Mouse (Mus musculus): ENCODE measurements around the gene Fbxo9. TPM values are rescaled to one million over a fixed set of nuclear protein-coding genes. Genes with fewer than 3 reads are reported as not detected.

Gene Fbxo9
- polyA plus RNA-seq, 1 experiment from 2014 or later = 46.5 TPM

- no peak overlapping the region for H3K9ac ChIP-seq (ENCODE audit: low read depth, low read length)
- H3K4me1 ChIP-seq (ENCODE audit: control insufficient read depth, insufficient read depth, low read length) = no peaks in the 10 kb centered on the region
- no peak for ATAC-seq (ENCODE audit: low read depth)
- no peak overlapping the region for H3K4me3 ChIP-seq (ENCODE audit: low read depth, low read length)
- H3K27ac ChIP-seq (replicated peaks; ENCODE audit: low read depth, low read length) = no peak overlapping the region
- no peaks in the 10 kb centered on the region for H3K27me3 ChIP-seq (replicated peaks; ENCODE audit: control insufficient read depth, insufficient read depth, low read length)
- 85% methylated on average over 9 of the region's 9 CpGs for WGBS
- DNase-seq (ENCODE audit: low spot score) = peak; percentile 26
- no peak overlapping the region for H3K4me2 ChIP-seq (ENCODE audit: low read depth, low read length)
- 0 out of 2 replicates have a peak, but pooled peaks cover 5% of the 10 kb centered on the region for H3K9me3 ChIP-seq (ENCODE audit: control insufficient read depth, low read length)
- H3K36me3 ChIP-seq (ENCODE audit: control insufficient read depth, insufficient read depth, low read length) = peaks cover 78% of the 10 kb centered on the region
Observed at GRCm38 (mm10) chr9:78138044-78138676, 29.3 kb upstream of the Fbxo9 start.

GRCm38 (mm10) chr9:78135658-78136057 lies 26.8 kb upstream of the Fbxo9 start:
- Histone ChIP-seq H3K9ac (ENCODE audit: low read depth, low read length) (no peak overlapping the region), H3K27me3 (replicated peaks; ENCODE audit: control insufficient read depth, insufficient read depth, low read length) (no peaks in the 10 kb centered on the region), H3K36me3 (ENCODE audit: control insufficient read depth, insufficient read depth, low read length) (peaks cover 77% of the 10 kb centered on the region), H3K9me3 (ENCODE audit: control insufficient read depth, low read length) (no peaks in the 10 kb centered on the region), H3K4me2 (ENCODE audit: low read depth, low read length) (no peak overlapping the region), H3K27ac (replicated peaks; ENCODE audit: low read depth, low read length) (no peak overlapping the region), H3K4me3 (ENCODE audit: low read depth, low read length) (no peak overlapping the region), H3K4me1 (ENCODE audit: control insufficient read depth, insufficient read depth, low read length) (no peaks in the 10 kb centered on the region)
- 79% methylated on average over 7 of the region's 7 CpGs for WGBS
- DNase-seq (ENCODE audit: low spot score) (no peak), ATAC-seq (ENCODE audit: low read depth) (no peak)

- 67% methylated on average over 10 of the region's 10 CpGs for WGBS
- Histone ChIP-seq H3K27ac (replicated peaks; ENCODE audit: low read depth, low read length) (no peak overlapping the region), H3K4me1 (ENCODE audit: control insufficient read depth, insufficient read depth, low read length) (no peaks in the 10 kb centered on the region), H3K9ac (ENCODE audit: low read depth, low read length) (no peak overlapping the region), H3K36me3 (ENCODE audit: control insufficient read depth, insufficient read depth, low read length) (peaks cover 7% of the 10 kb centered on the region), H3K4me2 (ENCODE audit: low read depth, low read length) (no peak overlapping the region), H3K4me3 (ENCODE audit: low read depth, low read length) (no peak overlapping the region), H3K9me3 (ENCODE audit: control insufficient read depth, low read length) (no peaks in the 10 kb centered on the region), H3K27me3 (replicated peaks; ENCODE audit: control insufficient read depth, insufficient read depth, low read length) (no peaks in the 10 kb centered on the region)
- DNase-seq (ENCODE audit: low spot score) (no peak), ATAC-seq (ENCODE audit: low read depth) (no peak)
Observed at GRCm38 (mm10) chr9:78126643-78127042, 17.8 kb upstream of the Fbxo9 start.

- ATAC-seq (ENCODE audit: low read depth) = peak; percentile 17; the same call in 1 of the 2 replicates
- H3K27me3 ChIP-seq (replicated peaks; ENCODE audit: control insufficient read depth, insufficient read depth, low read length) = no peaks in the 10 kb centered on the region
- no peak overlapping the region for H3K9ac ChIP-seq (ENCODE audit: low read depth, low read length)
- WGBS = 62% methylated on average over 6 of the region's 6 CpGs
- H3K36me3 ChIP-seq (ENCODE audit: control insufficient read depth, insufficient read depth, low read length) = 0 out of 2 replicates have a peak, but pooled peaks cover under 1% of the 10 kb centered on the region
- DNase-seq (ENCODE audit: low spot score) = no peak
- H3K4me2 ChIP-seq (ENCODE audit: low read depth, low read length) = no peak overlapping the region
- H3K4me3 ChIP-seq (ENCODE audit: low read depth, low read length) = no peak overlapping the region
- H3K4me1 ChIP-seq (ENCODE audit: control insufficient read depth, insufficient read depth, low read length) = no peaks in the 10 kb centered on the region
- H3K9me3 ChIP-seq (ENCODE audit: control insufficient read depth, low read length) = no peaks in the 10 kb centered on the region
- H3K27ac ChIP-seq (replicated peaks; ENCODE audit: low read depth, low read length) = no peak overlapping the region
Observed at GRCm38 (mm10) chr9:78126007-78126406, 17.1 kb upstream of the Fbxo9 start.

- DNase-seq (ENCODE audit: low spot score) = no peak
- H3K4me2 ChIP-seq (ENCODE audit: low read depth, low read length) = no peak overlapping the region
- no peaks in the 10 kb centered on the region for H3K4me1 ChIP-seq (ENCODE audit: control insufficient read depth, insufficient read depth, low read length)
- no peak overlapping the region for H3K9ac ChIP-seq (ENCODE audit: low read depth, low read length)
- no peak overlapping the region for H3K4me3 ChIP-seq (ENCODE audit: low read depth, low read length)
- H3K9me3 ChIP-seq (ENCODE audit: control insufficient read depth, low read length) = no peaks in the 10 kb centered on the region
- no peak for ATAC-seq (ENCODE audit: low read depth)
- H3K36me3 ChIP-seq (ENCODE audit: control insufficient read depth, insufficient read depth, low read length) = no peaks in the 10 kb centered on the region
- H3K27ac ChIP-seq (replicated peaks; ENCODE audit: low read depth, low read length) = no peak overlapping the region
- no peaks in the 10 kb centered on the region for H3K27me3 ChIP-seq (replicated peaks; ENCODE audit: control insufficient read depth, insufficient read depth, low read length)
- 89% methylated on average over 6 of the region's 6 CpGs for WGBS
Observed at GRCm38 (mm10) chr9:78124297-78124696, 15.4 kb upstream of the Fbxo9 start.

DNA sequence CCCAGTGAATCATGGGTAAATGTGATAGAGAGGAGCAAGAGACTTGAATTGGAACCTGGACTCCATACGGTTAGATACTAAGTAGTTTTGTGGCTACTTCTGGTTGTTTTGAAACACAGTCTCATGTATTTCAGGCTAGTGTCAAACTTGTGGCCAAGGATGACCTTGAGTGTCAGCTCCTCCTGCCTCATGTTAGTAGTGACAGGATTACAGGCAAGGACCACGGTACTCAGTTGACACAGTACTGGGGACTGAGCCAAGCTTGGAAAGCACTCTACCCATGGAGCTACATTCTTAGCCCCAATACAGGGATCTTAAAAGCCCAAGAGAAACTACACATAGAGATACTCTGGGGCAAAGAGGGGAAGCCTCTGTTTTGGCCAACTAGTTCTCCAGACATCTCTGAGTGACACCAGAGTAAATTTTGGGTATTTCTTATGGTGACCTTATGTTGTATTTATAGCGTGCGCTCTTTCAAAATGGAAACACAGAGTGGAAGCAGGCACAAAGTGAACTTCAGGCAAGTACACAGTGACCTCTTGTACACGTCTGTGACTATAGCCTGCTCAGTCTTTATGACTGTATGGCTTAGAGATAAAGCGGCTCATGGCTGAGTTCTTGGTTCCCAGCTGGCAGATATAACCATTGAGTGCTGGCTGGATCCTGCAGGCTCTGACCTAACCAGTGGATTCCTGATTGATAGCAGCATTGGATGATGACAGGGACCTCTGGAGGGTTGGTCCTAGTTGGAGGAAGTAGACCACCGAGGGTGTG lies 14.3 kb upstream of the Fbxo9 start:
- no peak overlapping the region for H3K27ac ChIP-seq (replicated peaks; ENCODE audit: low read depth, low read length)
- no peaks in the 10 kb centered on the region for H3K27me3 ChIP-seq (replicated peaks; ENCODE audit: control insufficient read depth, insufficient read depth, low read length)
- no peaks in the 10 kb centered on the region for H3K9me3 ChIP-seq (ENCODE audit: control insufficient read depth, low read length)
- DNase-seq (ENCODE audit: low spot score) (no peak), ATAC-seq (ENCODE audit: low read depth) (no peak)
- no peak overlapping the region for H3K4me2 ChIP-seq (ENCODE audit: low read depth, low read length)
- no peak overlapping the region for H3K9ac ChIP-seq (ENCODE audit: low read depth, low read length)
- H3K4me1 ChIP-seq (ENCODE audit: control insufficient read depth, insufficient read depth, low read length) = no peaks in the 10 kb centered on the region
- peaks cover 7% of the 10 kb centered on the region; the same call in 1 of the 2 replicates for H3K36me3 ChIP-seq (ENCODE audit: control insufficient read depth, insufficient read depth, low read length)
- WGBS = 92% methylated on average over 7 of the region's 7 CpGs
- no peak overlapping the region for H3K4me3 ChIP-seq (ENCODE audit: low read depth, low read length)

DNA sequence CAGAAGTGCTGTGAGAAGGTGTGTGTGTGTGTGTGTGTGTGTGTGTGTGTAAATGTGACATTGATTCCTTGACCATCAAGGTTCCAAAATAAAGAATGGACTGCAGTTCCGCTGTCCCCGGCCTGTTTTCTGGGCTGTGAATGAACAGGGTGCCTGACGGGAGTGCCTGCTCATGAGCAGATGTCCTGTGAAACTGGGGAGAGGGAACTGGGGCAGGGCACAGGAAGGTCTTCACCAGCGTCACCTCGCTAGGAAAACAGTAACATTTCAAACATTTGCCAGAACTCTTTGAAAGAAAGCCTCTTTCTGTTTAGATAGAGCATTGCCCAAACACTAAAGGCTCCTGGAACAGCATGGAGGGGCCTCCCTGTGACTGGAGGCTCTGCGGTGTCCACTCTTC lies 13.1 kb upstream of the Fbxo9 start:
- DNase-seq (ENCODE audit: low spot score) (no peak), ATAC-seq (ENCODE audit: low read depth) (no peak)
- Histone ChIP-seq H3K27ac (replicated peaks; ENCODE audit: low read depth, low read length) (no peak overlapping the region), H3K4me3 (ENCODE audit: low read depth, low read length) (no peak overlapping the region), H3K27me3 (replicated peaks; ENCODE audit: control insufficient read depth, insufficient read depth, low read length) (no peaks in the 10 kb centered on the region), H3K9me3 (ENCODE audit: control insufficient read depth, low read length) (no peaks in the 10 kb centered on the region), H3K9ac (ENCODE audit: low read depth, low read length) (no peak overlapping the region), H3K4me1 (ENCODE audit: control insufficient read depth, insufficient read depth, low read length) (no peaks in the 10 kb centered on the region), H3K36me3 (ENCODE audit: control insufficient read depth, insufficient read depth, low read length) (peaks cover 7% of the 10 kb centered on the region; the same call in 1 of the 2 replicates), H3K4me2 (ENCODE audit: low read depth, low read length) (no peak overlapping the region)
- 83% methylated on average over 6 of the region's 6 CpGs for WGBS

DNA sequence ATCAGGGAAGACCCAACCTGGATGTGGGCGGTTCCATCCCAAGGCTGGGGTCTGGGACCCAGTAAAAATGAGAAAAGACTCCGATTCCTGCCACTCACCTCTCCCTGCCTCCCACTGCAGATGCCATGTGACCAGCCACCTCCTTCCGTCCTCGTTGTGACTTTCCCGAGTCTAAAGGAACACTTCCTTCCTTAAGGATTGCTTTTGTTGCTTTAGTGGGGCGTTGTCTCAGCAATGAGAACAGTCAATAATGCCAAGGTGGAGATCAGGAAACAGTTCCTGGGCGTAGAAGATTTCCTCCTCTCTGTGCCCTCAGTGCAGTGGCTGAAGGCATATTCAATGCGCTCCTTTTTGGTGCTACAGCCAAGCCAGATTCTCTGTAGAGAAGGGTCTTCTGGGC lies 12.5 kb upstream of the Fbxo9 start:
- no peak overlapping the region for H3K4me3 ChIP-seq (ENCODE audit: low read depth, low read length)
- WGBS = 86% methylated on average over 8 of the region's 8 CpGs
- ATAC-seq (ENCODE audit: low read depth) = no peak
- H3K4me1 ChIP-seq (ENCODE audit: control insufficient read depth, insufficient read depth, low read length) = no peaks in the 10 kb centered on the region
- H3K9ac ChIP-seq (ENCODE audit: low read depth, low read length) = no peak overlapping the region
- H3K27ac ChIP-seq (replicated peaks; ENCODE audit: low read depth, low read length) = no peak overlapping the region
- peaks cover 7% of the 10 kb centered on the region; the same call in 1 of the 2 replicates for H3K36me3 ChIP-seq (ENCODE audit: control insufficient read depth, insufficient read depth, low read length)
- H3K4me2 ChIP-seq (ENCODE audit: low read depth, low read length) = no peak overlapping the region
- H3K27me3 ChIP-seq (replicated peaks; ENCODE audit: control insufficient read depth, insufficient read depth, low read length) = no peaks in the 10 kb centered on the region
- H3K9me3 ChIP-seq (ENCODE audit: control insufficient read depth, low read length) = no peaks in the 10 kb centered on the region
- DNase-seq (ENCODE audit: low spot score) = no peak
